Mouse (Mus musculus) neural tube, embryonic 11.5 days (tissue): ENCODE results near the gene Cyp2d10. TPM values are rescaled to one million over a fixed set of nuclear protein-coding genes. Genes with fewer than 3 reads are reported as not detected.

ENCODE experiments used
- ATAC-seq: fragments of 200-750 bp; cut with Nextera tagmentation; 2 replicates; pipeline ENCODE4 v1.8.0; 2017; ENCODE audit warnings: moderate number of reproducible peaks, mild to moderate bottlenecking, moderate TSS enrichment, moderate library complexity; ENCODE audit not compliant: insufficient read depth, low FRiP score, low TSS enrichment
- DNase-seq: peaks from one replicate; pipeline ENCODE4 v3.0.0-alpha.2; 2015; ENCODE audit warnings: low spot score
- H3K27ac ChIP-seq: fragments of 300-500 bp; sonication (generic); 2 replicates; pipeline ENCODE4 v1.5.1; 2014; ENCODE audit warnings: low read depth, mild to moderate bottlenecking, low read length
- H3K27me3 ChIP-seq: fragments of 300-500 bp; sonication (generic); 2 replicates; pipeline ENCODE4 v1.6.1; 2014; ENCODE audit warnings: mild to moderate bottlenecking, low read length, mixed read lengths; ENCODE audit not compliant: control insufficient read depth, insufficient read depth
- H3K36me3 ChIP-seq: fragments of 300-500 bp; sonication (generic); 2 replicates; pipeline ENCODE4 v1.6.1; 2014; ENCODE audit warnings: mild to moderate bottlenecking, low read length, moderate library complexity, mixed read lengths; ENCODE audit not compliant: control insufficient read depth, insufficient read depth
- H3K4me1 ChIP-seq: fragments of 300-500 bp; sonication (generic); 2 replicates; pipeline ENCODE4 v1.6.1; 2014; ENCODE audit warnings: low read length, mixed read lengths; ENCODE audit not compliant: control insufficient read depth, insufficient read depth
- H3K4me2 ChIP-seq: fragments of 300-500 bp; sonication (generic); 2 replicates; pipeline ENCODE4 v1.6.1; 2014; ENCODE audit warnings: low read depth, mild to moderate bottlenecking, moderate library complexity
- H3K4me3 ChIP-seq: fragments of 300-500 bp; sonication (generic); 2 replicates; pipeline ENCODE4 v1.5.1; 2014; ENCODE audit warnings: low read depth, low read length
- H3K9ac ChIP-seq: fragments of 300-500 bp; sonication (generic); 2 replicates; pipeline ENCODE4 v1.6.1; 2014; ENCODE audit warnings: mild to moderate bottlenecking, low read length
- H3K9me3 ChIP-seq: fragments of 300-500 bp; sonication (generic); 2 replicates; pipeline ENCODE4 v1.6.1; 2016; ENCODE audit warnings: low read length; ENCODE audit not compliant: control insufficient read depth
- WGBS: fragments of 180-500 bp; shearing (Covaris S2); extraction: QIAGEN DNeasy Blood & Tissue Kit; methylation state at CpG from one replicate; pipeline ENCODE4 v1.1.7; 2014; 5-methylcytosine and 5-hydroxymethylcytosine counted together
- microRNA-seq: library from miRNA; unstranded; fragments of <30 nt; microRNA quantifications from one replicate; pipeline ENCODE4, GENCODE M21; 2016
- polyA plus RNA-seq: library from polyadenylated mRNA; unstranded; fragments of >200 nt; fragmentation: Nextera tagmentation; extraction: Ambion mirVana; gene quantifications from 2 replicates; pipeline ENCODE4 v1.2.1, GENCODE M21; 2014

Gene Cyp2d10
- polyA plus RNA-seq, 1 experiment from 2014 or later, result not detected

GRCm38 (mm10) chr15:82358431-82359260 is 48.3 kb downstream of the Cyp2d10 start:
- Histone ChIP-seq H3K4me2 (no peak overlapping the region), H3K4me1 (no peaks in the 10 kb centered on the region), H3K9ac (no peak overlapping the region), H3K27ac (no peak overlapping the region), H3K9me3 (no peaks in the 10 kb centered on the region), H3K36me3 (no peaks in the 10 kb centered on the region), H3K4me3 (no peak overlapping the region), H3K27me3 (no peaks in the 10 kb centered on the region)
- no peak for ATAC-seq
- WGBS, result 63% methylated on average over 22 of the region's 22 CpGs
- DNase-seq, result no peak

DNA sequence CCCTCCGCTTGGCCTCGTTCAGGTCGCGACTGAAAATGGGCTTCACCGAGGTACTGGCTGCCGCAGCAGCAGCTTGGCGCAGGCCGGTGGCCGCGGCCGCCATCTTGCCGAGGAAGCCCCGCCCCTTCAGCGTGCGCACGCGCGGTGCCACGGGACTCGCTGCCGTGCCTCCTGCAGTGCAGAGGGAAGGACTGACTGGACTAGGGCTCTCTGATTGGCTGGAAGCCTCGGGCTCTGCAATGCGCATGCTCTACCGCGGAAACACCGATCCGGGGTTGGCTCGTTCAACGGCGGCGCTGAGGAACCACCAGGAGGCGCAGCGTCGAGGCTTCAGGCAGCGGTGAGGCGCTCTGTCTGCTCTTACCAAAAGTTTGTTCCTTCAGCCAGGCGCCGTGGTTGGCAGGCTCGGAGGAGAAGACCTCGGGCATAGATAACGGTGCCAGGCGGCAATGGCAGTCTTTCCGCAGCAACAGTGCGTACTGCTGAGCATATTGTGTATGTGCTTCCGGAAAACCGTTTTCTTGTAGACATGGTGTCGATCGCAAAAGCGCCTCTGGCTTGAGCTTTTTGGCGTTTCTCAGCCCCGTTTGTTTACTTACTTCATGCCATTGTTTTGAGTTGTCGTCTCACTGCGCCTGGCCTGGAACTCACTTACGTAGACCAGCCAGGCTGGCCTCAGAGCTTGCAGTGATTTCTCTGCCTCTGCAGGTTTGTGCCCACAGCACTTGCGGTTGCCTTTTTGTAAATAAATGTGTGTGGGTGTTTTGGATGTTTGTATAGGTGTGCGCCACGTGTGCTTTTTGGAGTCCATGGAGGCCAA is 52.7 kb downstream of the Cyp2d10 start, which contains the start of gene Ndufa6:
Ndufa6 (minus strand) TSS at position 197 of the 820 bp plus-strand sequence.
- no peaks in the 10 kb centered on the region for H3K9me3 ChIP-seq

GRCm38 (mm10) chr15:82353745-82354113 is 53.3 kb downstream of the Cyp2d10 start:
- peak; percentile 62 for ATAC-seq
- Histone ChIP-seq H3K4me3 (peak overlapping the region; percentile 85), H3K9me3 (no peaks in the 10 kb centered on the region), H3K4me1 (peaks cover 3% of the 10 kb centered on the region; the same call in 1 of the 2 replicates), H3K27me3 (no peaks in the 10 kb centered on the region), H3K9ac (peak overlapping the region; percentile 92), H3K27ac (peak overlapping the region; percentile 66; the same call in 1 of the 2 replicates), H3K4me2 (peak overlapping the region; percentile 68), H3K36me3 (peaks cover 6% of the 10 kb centered on the region)
- WGBS, result under 1% methylated on average over 23 of the region's 23 CpGs
- DNase-seq, result no peak

More for the DNA sequence above, 52.7 kb downstream of the Cyp2d10 start, which contains the start of gene Ndufa6:
- peak within 1 kb of the TSS; percentile 68 for H3K4me2 ChIP-seq
- peaks cover 3% of the 10 kb centered on the region; the same call in 1 of the 2 replicates for H3K4me1 ChIP-seq
- 2% methylated on average over 57 of the region's 57 CpGs for WGBS
- DNase-seq, result peak; percentile 98
- H3K27me3 ChIP-seq, result no peaks in the 10 kb centered on the region
- H3K9ac ChIP-seq, result peak within 1 kb of the TSS; percentile 92
- peak within 1 kb of the TSS; percentile 85 for H3K4me3 ChIP-seq
- peak; percentile 99 for ATAC-seq
- H3K36me3 ChIP-seq, result peaks cover 3% of the 10 kb centered on the region
- H3K27ac ChIP-seq, result peak within 1 kb of the TSS; percentile 66; the same call in 1 of the 2 replicates

GRCm38 (mm10) chr15:82353078-82353744 is 53.8 kb downstream of the Cyp2d10 start:
- peak; percentile 37 for DNase-seq
- peak overlapping the region; percentile 85 for H3K4me3 ChIP-seq
- H3K4me2 ChIP-seq, result peak overlapping the region; percentile 68
- H3K9ac ChIP-seq, result peak overlapping the region; percentile 92
- peak overlapping the region; percentile 66; the same call in 1 of the 2 replicates for H3K27ac ChIP-seq
- whole genome bisulfite sequencing, result 35% methylated on average over 14 of the region's 14 CpGs
- ATAC-seq, result no peak
- H3K27me3 ChIP-seq, result no peaks in the 10 kb centered on the region
- peaks cover 3% of the 10 kb centered on the region; the same call in 1 of the 2 replicates for H3K4me1 ChIP-seq
- no peaks in the 10 kb centered on the region for H3K9me3 ChIP-seq
- H3K36me3 ChIP-seq, result peaks cover 11% of the 10 kb centered on the region

Small RNA genes lying within 50 kb of the gene (microRNA-seq; reads per million reads assigned to microRNA genes)
- gene Gm25990 (not detected), gene Gm27331 (not detected), gene Gm27622 (not detected), gene Mir7684 (not detected)

Other genes starting within 250 kb of the Cyp2d10 start
- 0.30 and 0.46 TPM in 2 replicates for gene Shisa8, start 194.4 kb downstream of the Cyp2d10 start, polyA plus RNA-seq
- gene Tnfrsf13c, start 182.8 kb downstream of the Cyp2d10 start, polyA plus RNA-seq, result 0.23 and 0.57 TPM in 2 replicates
- gene Cenpm, start 162.4 kb downstream of the Cyp2d10 start, polyA plus RNA-seq, result 64.4 and 68.7 TPM in 2 replicates
- 0.68 and 0.76 TPM in 2 replicates for gene 1500009C09Rik, start 154.8 kb downstream of the Cyp2d10 start, polyA plus RNA-seq
- 141 and 142 TPM in 2 replicates for gene Sept3, start 132.3 kb downstream of the Cyp2d10 start, polyA plus RNA-seq
- 0.16 and 0.27 TPM in 2 replicates for gene Wbp2nl, start 108.2 kb downstream of the Cyp2d10 start, polyA plus RNA-seq
- gene Naga, start 68.3 kb downstream of the Cyp2d10 start, polyA plus RNA-seq, result 24.7 and 28.0 TPM in 2 replicates
- 3.0 and 3.1 TPM in 2 replicates for gene Pheta2, start 68.3 kb downstream of the Cyp2d10 start, polyA plus RNA-seq
- gene Smdt1, start 68.2 kb downstream of the Cyp2d10 start, polyA plus RNA-seq, result 267 and 274 TPM in 2 replicates
- gene Ndufa6, start 52.9 kb downstream of the Cyp2d10 start, polyA plus RNA-seq, result 274 and 279 TPM in 2 replicates
- gene Cyp2d22, start 26.9 kb downstream of the Cyp2d10 start, polyA plus RNA-seq, result 1.5 and 1.6 TPM in 2 replicates
- gene Cyp2d11, start 13.2 kb downstream of the Cyp2d10 start, polyA plus RNA-seq, result not detected in 2 replicates
- gene Cyp2d9, start 26.2 kb upstream of the Cyp2d10 start, polyA plus RNA-seq, result not detected in 2 replicates
- not detected in 2 replicates for gene Cyp2d12, start 147.9 kb upstream of the Cyp2d10 start, polyA plus RNA-seq
- not detected in 2 replicates for gene Cyp2d34, start 213.8 kb upstream of the Cyp2d10 start, polyA plus RNA-seq